In the genomic region with DNA sequence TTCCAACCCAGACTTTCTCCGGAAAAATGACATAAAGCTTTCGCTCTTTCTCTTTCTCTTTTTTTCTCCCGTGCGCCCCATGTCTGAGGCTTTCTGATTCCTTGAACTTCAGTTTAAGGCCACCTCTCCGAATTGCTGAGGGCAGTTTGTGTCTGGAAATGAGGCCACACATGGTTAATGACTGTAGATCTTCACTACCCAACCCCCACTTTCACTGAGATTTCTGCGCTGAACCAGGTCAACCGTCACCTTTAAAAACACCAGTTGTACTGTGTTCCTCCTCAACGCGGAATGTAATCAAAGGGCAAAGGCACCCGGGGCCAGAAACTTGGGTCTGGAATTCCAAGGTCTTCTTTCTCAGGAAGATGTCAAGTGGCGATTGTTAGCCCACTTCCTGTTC, we compare ENCODE assay signal across 13 mouse cellular contexts. TPM values are rescaled to one million over a fixed set of nuclear protein-coding genes. Genes with fewer than 3 reads are reported as not detected.
A peak's percentile ranks its signal among the peaks of the same experiment; 100 is the strongest.
DNase-seq lines count a peak whose midpoint lies in the region; ATAC-seq and TF ChIP-seq lines count a peak whose summit lies in the region.
"Had no signal": no experiment of that assay in that cellular context is flagged by ENCODE, and none has a peak within 500 bp of the region (broad histone marks: within the 10 kb centered on the region; RNA-seq: fewer than 3 reads in every experiment).

No protein-coding gene starts in this region.

- H3K27ac ChIP-seq in midbrain, embryonic 11.5 days (ENCODE audit: low read depth, low read length): no peak overlapping the region
- no peak overlapping the region for H3K27ac ChIP-seq in midbrain, embryonic 15.5 days
- H3K27ac ChIP-seq in kidney, adult 2 months (ENCODE audit: insufficient read depth, low read depth, low read length): peak overlapping the region; percentile 71
- H3K27ac ChIP-seq in limb, embryonic 11.5 days (replicated peaks; ENCODE audit: low read depth, low read length): no peak overlapping the region

- TF ChIP-seq CTCF in kidney, adult 2 months (conservative IDR thresholded peaks at IDR 0.05; ENCODE audit: insufficient read depth, insufficient read length, low read depth, low read length): no peak

- H3K4me1 ChIP-seq in midbrain, embryonic 11.5 days (ENCODE audit: control insufficient read depth, insufficient read depth, low read length): no peaks in the 10 kb centered on the region
- no peaks in the 10 kb centered on the region for H3K4me1 ChIP-seq in midbrain, embryonic 15.5 days
- H3K4me1 ChIP-seq in kidney, adult 2 months (ENCODE audit: control insufficient read depth, insufficient read depth, low read length): peaks cover 37% of the 10 kb centered on the region
- H3K4me1 ChIP-seq in limb, embryonic 11.5 days (ENCODE audit: control insufficient read depth, insufficient read depth, low read length): peaks cover 8% of the 10 kb centered on the region

- H3K27me3 ChIP-seq in midbrain, embryonic 11.5 days (ENCODE audit: control insufficient read depth, insufficient read depth, low read length): peaks cover 99% of the 10 kb centered on the region
- peaks cover 98% of the 10 kb centered on the region for H3K27me3 ChIP-seq in midbrain, embryonic 15.5 days (replicated peaks)
- no peaks in the 10 kb centered on the region for H3K27me3 ChIP-seq in kidney, adult 2 months (replicated peaks; ENCODE audit: control insufficient read depth, insufficient read depth, low read length)
- H3K27me3 ChIP-seq in limb, embryonic 11.5 days (ENCODE audit: control insufficient read depth, insufficient read depth, low read length): peaks cover 75% of the 10 kb centered on the region

- no peak overlapping the region for H3K9ac ChIP-seq in midbrain, embryonic 11.5 days (ENCODE audit: low read length)
- H3K9ac ChIP-seq in midbrain, embryonic 15.5 days: no peak overlapping the region
- no peak overlapping the region for H3K9ac ChIP-seq in limb, embryonic 11.5 days (ENCODE audit: low read length)

- no peaks in the 10 kb centered on the region; the same call in 1 of the 2 replicates for H3K9me3 ChIP-seq in midbrain, embryonic 11.5 days (ENCODE audit: control insufficient read depth, low read length)
- H3K9me3 ChIP-seq in midbrain, embryonic 15.5 days: no peaks in the 10 kb centered on the region
- H3K9me3 ChIP-seq in limb, embryonic 11.5 days (ENCODE audit: control insufficient read depth, low read length): no peaks in the 10 kb centered on the region

- ATAC-seq in midbrain, embryonic 11.5 days (ENCODE audit: low FRiP score): no peak
- ATAC-seq in midbrain, embryonic 15.5 days (replicated peaks): no peak
- ATAC-seq in limb, embryonic 11.5 days (ENCODE audit: insufficient number of reproducible peaks, low FRiP score, low TSS enrichment, low read depth): no peak
- ATAC-seq: CD4-positive, CD25-positive, alpha-beta regulatory T cell, adult 4 months had no signal

- no peak for TF ChIP-seq POLR2A in kidney, adult 2 months (IDR thresholded peaks at IDR 0.05; ENCODE audit: low read depth, low read length)

- peak; percentile 93 for DNase-seq in midbrain, embryonic 11.5 days (ENCODE audit: low spot score, missing footprints)
- peak; percentile 93 for DNase-seq in kidney, adult 2 months
- DNase-seq in limb, embryonic 11.5 days (ENCODE audit: low spot score): peak; percentile 37
- DNase-seq in spleen, postnatal 4 days (ENCODE audit: low spot score in 2 of 2): no peak
- DNase-seq in testis, postnatal 14 days (ENCODE audit: low spot score): no peak
- DNase-seq in urinary bladder, adult 2 months (ENCODE audit: low spot score): no peak
- DNase-seq: cerebellum, postnatal 36 days; gastrocnemius, postnatal 14 days; lung, adult 18-20 months had no signal

- H3K4me2 ChIP-seq in midbrain, embryonic 11.5 days: no peak overlapping the region
- no peak overlapping the region for H3K4me2 ChIP-seq in midbrain, embryonic 15.5 days
- H3K4me2 ChIP-seq in limb, embryonic 11.5 days (ENCODE audit: low read depth, severe bottlenecking): peak overlapping the region; percentile 0; the same call in 1 of the 2 replicates

- no peak overlapping the region for H3K4me3 ChIP-seq in midbrain, embryonic 11.5 days (ENCODE audit: low read depth, low read length)
- H3K4me3 ChIP-seq in midbrain, embryonic 15.5 days: no peak overlapping the region
- H3K4me3 ChIP-seq in kidney, adult 2 months (ENCODE audit: insufficient read depth, low read depth, low read length): peak overlapping the region; percentile 38
- H3K4me3 ChIP-seq in limb, embryonic 11.5 days (ENCODE audit: low read depth, low read length): no peak overlapping the region
- H3K4me3 ChIP-seq: megakaryocyte, embryonic 14.5 days had no signal

- H3K36me3 ChIP-seq in midbrain, embryonic 11.5 days (ENCODE audit: control insufficient read depth, insufficient read depth, low read length): no peaks in the 10 kb centered on the region
- H3K36me3 ChIP-seq in midbrain, embryonic 15.5 days (replicated peaks): no peaks in the 10 kb centered on the region
- H3K36me3 ChIP-seq in kidney, adult 2 months (ENCODE audit: control insufficient read depth, insufficient read depth, low read length): no peaks in the 10 kb centered on the region
- no peaks in the 10 kb centered on the region for H3K36me3 ChIP-seq in limb, embryonic 11.5 days (ENCODE audit: control insufficient read depth, insufficient read depth, low read length)

- 2% methylated on average over 11 of the region's 11 CpGs for WGBS in midbrain, embryonic 11.5 days
- WGBS in midbrain, embryonic 15.5 days: 1% methylated on average over 11 of the region's 11 CpGs
- 6% methylated on average over 11 of the region's 11 CpGs for WGBS in kidney, adult 2 months
- 2% methylated on average over 11 of the region's 11 CpGs for WGBS in limb, embryonic 11.5 days

RNA-seq across cellular contexts. Expression of a gene that starts 17.0 kb away (rescaled TPM):
- polyA plus RNA-seq in midbrain, embryonic 11.5 days (2014; fragmentation: Nextera tagmentation; extraction: Ambion mirVana): not detected in 2 replicates
- polyA plus RNA-seq in midbrain, embryonic 15.5 days (2015; fragmentation: Nextera tagmentation; extraction: Ambion mirVana): not detected in 2 replicates
- 27.8 and 29.6 TPM in 2 replicates for polyA plus RNA-seq in kidney, adult 2 months (2012; rRNA removed)
- 1.7 and 1.8 TPM in 2 replicates for polyA plus RNA-seq in limb, embryonic 11.5 days (2014; fragmentation: Nextera tagmentation; extraction: Ambion mirVana)
- polyA plus RNA-seq in urinary bladder, adult 2 months (2012; rRNA removed): 2.7 and 3.2 TPM in 2 replicates
- polyA plus RNA-seq: heart, postnatal 0 days had no signal

RNA-seq across cellular contexts. Expression of a gene that starts 27.5 kb away (rescaled TPM):
- not detected in 2 replicates for polyA plus RNA-seq in midbrain, embryonic 11.5 days (2014; fragmentation: Nextera tagmentation; extraction: Ambion mirVana)
- not detected in 2 replicates for polyA plus RNA-seq in midbrain, embryonic 15.5 days (2015; fragmentation: Nextera tagmentation; extraction: Ambion mirVana)
- polyA plus RNA-seq in kidney, adult 2 months (2012; rRNA removed): 51.7 and 69.9 TPM in 2 replicates
- polyA plus RNA-seq in limb, embryonic 11.5 days (2014; fragmentation: Nextera tagmentation; extraction: Ambion mirVana): 0.38 and 0.89 TPM in 2 replicates
- polyA plus RNA-seq in urinary bladder, adult 2 months (2012; rRNA removed): 12.0 and 13.4 TPM in 2 replicates
- polyA plus RNA-seq: CD4-positive, CD25-positive, alpha-beta regulatory T cell, adult 4 months; heart, postnatal 0 days had no signal

RNA-seq across cellular contexts. Expression of a gene that starts 32.2 kb away (rescaled TPM):
- polyA plus RNA-seq in midbrain, embryonic 11.5 days (2014; fragmentation: Nextera tagmentation; extraction: Ambion mirVana): not detected in 2 replicates
- not detected in 2 replicates for polyA plus RNA-seq in midbrain, embryonic 15.5 days (2015; fragmentation: Nextera tagmentation; extraction: Ambion mirVana)
- polyA plus RNA-seq in kidney, adult 2 months (2012; rRNA removed): 15.5 and 16.5 TPM in 2 replicates
- 3.7 and 4.3 TPM in 2 replicates for polyA plus RNA-seq in limb, embryonic 11.5 days (2014; fragmentation: Nextera tagmentation; extraction: Ambion mirVana)
- 9.5 and 9.6 TPM in 2 replicates for polyA plus RNA-seq in urinary bladder, adult 2 months (2012; rRNA removed)
- polyA plus RNA-seq: CD4-positive, CD25-positive, alpha-beta regulatory T cell, adult 4 months had no signal

RNA-seq across cellular contexts. Expression of a gene that starts 38.1 kb away (rescaled TPM):
- polyA plus RNA-seq in midbrain, embryonic 11.5 days (2014; fragmentation: Nextera tagmentation; extraction: Ambion mirVana): not detected in 2 replicates
- polyA plus RNA-seq in midbrain, embryonic 15.5 days (2015; fragmentation: Nextera tagmentation; extraction: Ambion mirVana): 0.13 and 0.34 TPM in 2 replicates
- polyA plus RNA-seq in kidney, adult 2 months (2012; rRNA removed): 62.7 and 67.9 TPM in 2 replicates
- polyA plus RNA-seq in limb, embryonic 11.5 days (2014; fragmentation: Nextera tagmentation; extraction: Ambion mirVana): 1.9 and 2.8 TPM in 2 replicates
- 12.9 and 13.7 TPM in 2 replicates for polyA plus RNA-seq in urinary bladder, adult 2 months (2012; rRNA removed)
- polyA plus RNA-seq: CD4-positive, CD25-positive, alpha-beta regulatory T cell, adult 4 months; heart, postnatal 0 days had no signal

RNA-seq across cellular contexts. Expression of a gene that starts 48.9 kb away (rescaled TPM):
- polyA plus RNA-seq in midbrain, embryonic 11.5 days (2014; fragmentation: Nextera tagmentation; extraction: Ambion mirVana): not detected in 2 replicates
- polyA plus RNA-seq in midbrain, embryonic 15.5 days (2015; fragmentation: Nextera tagmentation; extraction: Ambion mirVana): 0.09 and 0.70 TPM in 2 replicates
- 7.7 and 8.4 TPM in 2 replicates for polyA plus RNA-seq in kidney, adult 2 months (2012; rRNA removed)
- polyA plus RNA-seq in limb, embryonic 11.5 days (2014; fragmentation: Nextera tagmentation; extraction: Ambion mirVana): 2.1 and 2.6 TPM in 2 replicates
- polyA plus RNA-seq in urinary bladder, adult 2 months (2012; rRNA removed): 5.8 and 7.4 TPM in 2 replicates
- polyA plus RNA-seq: CD4-positive, CD25-positive, alpha-beta regulatory T cell, adult 4 months had no signal

Comparison
In these comparisons a context has a peak if more than half of its experiments do, and no peak if none do; other contexts are left out.
1. DNase-seq: peak in midbrain, embryonic 11.5 days (single experiment), kidney, adult 2 months (single experiment) and limb, embryonic 11.5 days (single experiment); none in spleen, postnatal 4 days (0 of 2), testis, postnatal 14 days (single experiment) and urinary bladder, adult 2 months (single experiment).